Mouse (Mus musculus) hematopoietic stem cell, adult 5-6 weeks (primary cell): ENCODE measurements around the gene Rnf113a2. TPM values are rescaled to one million over a fixed set of nuclear protein-coding genes. Genes with fewer than 3 reads are reported as not detected.

Experiments
- ATAC-seq, 2 experiments: fragments of 125-278 bp in 1 of 2; replicated peaks in 1 of 2; 2 replicates each; pipeline ENCODE4 v1.8.0; 2016 to 2017; ENCODE audit warnings: inconsistent platforms in 2 of 2, mild to moderate bottlenecking in 2 of 2, moderate number of reproducible peaks in 2 of 2, low read depth in 1 of 2, moderate TSS enrichment in 1 of 2; ENCODE audit not compliant: low FRiP score in 2 of 2, poor library complexity in 2 of 2, severe bottlenecking in 2 of 2, insufficient read depth in 1 of 2, low TSS enrichment in 1 of 2
- total RNA-seq: library from RNA; stranded (forward); fragments of 172-1452, 232-1000 nt; gene quantifications from 2 replicates; pipeline ENCODE4 v1.2.3, GENCODE M21; 2017

Gene Rnf113a2
- total RNA-seq, 1 experiment from 2014 or later: 36.1 TPM

GRCm38 (mm10) chr12:84402923-84403322, 14.1 kb upstream of the Rnf113a2 start:
- ATAC-seq: no peak

GRCm38 (mm10) chr12:84404541-84404940, 12.5 kb upstream of the Rnf113a2 start:
- no peak for ATAC-seq

GRCm38 (mm10) chr12:84407259-84407658, 9.7 kb upstream of the Rnf113a2 start:
- ATAC-seq: no peak

GRCm38 (mm10) chr12:84407874-84408818, 8.8 kb upstream of the Rnf113a2 start:
- ATAC-seq: peak; percentile 54 to 74

GRCm38 (mm10) chr12:84408819-84409507, 8.0 kb upstream of the Rnf113a2 start, which contains the start of the genes Entpd5 and Bbof1:
TSS of gene Entpd5 (minus strand) at chr12:84409029.
TSS of gene Bbof1 (plus strand) at chr12:84409071.
- peak; percentile 77 to 92 for ATAC-seq

- ATAC-seq: 0 out of 4 replicates have a peak, but pooled peaks of 1 of the 2 experiments have one; percentile 3
Observed at GRCm38 (mm10) chr12:84417605-84417922, 568 bp downstream of the Rnf113a2 start.

- ATAC-seq: no peak
Observed at GRCm38 (mm10) chr12:84423990-84424389, 7.0 kb downstream of the Rnf113a2 start.

- ATAC-seq: no peak
Observed at GRCm38 (mm10) chr12:84429825-84430224, 12.8 kb downstream of the Rnf113a2 start.

- no peak for ATAC-seq
Observed at GRCm38 (mm10) chr12:84438697-84439096, 21.7 kb downstream of the Rnf113a2 start.

GRCm38 (mm10) chr12:84442526-84442925, 25.5 kb downstream of the Rnf113a2 start:
- no peak for ATAC-seq

- no peak for ATAC-seq
Observed at GRCm38 (mm10) chr12:84447386-84447785, 30.4 kb downstream of the Rnf113a2 start.

GRCm38 (mm10) chr12:84448181-84448580, 31.2 kb downstream of the Rnf113a2 start:
- no peak for ATAC-seq

- no peak for ATAC-seq
Observed at GRCm38 (mm10) chr12:84449887-84450286, 32.9 kb downstream of the Rnf113a2 start.

- ATAC-seq: no peak
Observed at GRCm38 (mm10) chr12:84450351-84450717, 33.3 kb downstream of the Rnf113a2 start.

GRCm38 (mm10) chr12:84450718-84451646, 34.0 kb downstream of the Rnf113a2 start, which contains the start of the genes Aldh6a1 and Lin52:
TSS of gene Aldh6a1 (minus strand) at chr12:84451004.
TSS of gene Lin52 (plus strand) at chr12:84451422.
- ATAC-seq: peak; percentile 94 to 95

- ATAC-seq: no peak
Observed at GRCm38 (mm10) chr12:84451801-84452200, 34.8 kb downstream of the Rnf113a2 start.

GRCm38 (mm10) chr12:84456911-84457310, 39.9 kb downstream of the Rnf113a2 start:
- no peak for ATAC-seq
